Mouse (Mus musculus) kidney, postnatal 0 days (tissue): ENCODE measurements around the gene Kcna2. TPM values are rescaled to one million over a fixed set of nuclear protein-coding genes. Genes with fewer than 3 reads are reported as not detected.

Experiments used
- ATAC-seq: fragments of 200-750 bp; cut with Nextera tagmentation; replicated peaks from 2 replicates; pipeline ENCODE4 v1.8.0; 2017; ENCODE audit warnings: low read depth, moderate number of reproducible peaks, moderate TSS enrichment, moderate library complexity; ENCODE audit not compliant: low FRiP score
- DNase-seq: peaks from one replicate; pipeline ENCODE4 v3.0.0-alpha.2; 2016; ENCODE audit warnings: low spot score
- H3K27ac ChIP-seq: fragments of 300-500 bp; sonication (generic); 2 replicates; pipeline ENCODE4 v1.5.1; 2014; ENCODE audit warnings: mild to moderate bottlenecking
- H3K27me3 ChIP-seq: fragments of 300-500 bp; sonication (generic); 2 replicates; pipeline ENCODE4 v1.6.1; 2014; ENCODE audit warnings: low read length, mixed read lengths; ENCODE audit not compliant: insufficient read depth
- H3K36me3 ChIP-seq: fragments of 300-500 bp; sonication (generic); 2 replicates; pipeline ENCODE4 v1.6.1; 2014; ENCODE audit warnings: low read length, mixed read lengths; ENCODE audit not compliant: insufficient read depth
- H3K4me1 ChIP-seq: fragments of 300-500 bp; sonication (generic); replicated peaks from 2 replicates; pipeline ENCODE4 v1.6.1; 2014; ENCODE audit warnings: antibody characterized with exemption, low read length, mixed read lengths; ENCODE audit not compliant: insufficient read depth
- H3K4me2 ChIP-seq: fragments of 300-500 bp; sonication (generic); 2 replicates; pipeline ENCODE4 v1.6.1; 2014; ENCODE audit warnings: mild to moderate bottlenecking, low read length, moderate library complexity, mixed read lengths
- H3K4me3 ChIP-seq: fragments of 300-500 bp; sonication (generic); replicated peaks from 2 replicates; pipeline ENCODE4 v1.5.1; 2014; ENCODE audit warnings: low read depth, low read length
- H3K9ac ChIP-seq: fragments of 300-500 bp; sonication (generic); 2 replicates; pipeline ENCODE4 v1.6.1; 2014; ENCODE audit warnings: low read depth, low read length
- H3K9me3 ChIP-seq: fragments of 300-500 bp; sonication (generic); replicated peaks from 2 replicates; pipeline ENCODE4 v1.6.1; 2016; ENCODE audit warnings: low read length, inconsistent platforms, mixed read lengths
- CTCF ChIP-seq: IDR thresholded peaks from 2 replicates; pipeline ENCODE4 v1.5.1; 2016; ENCODE audit warnings: antibody characterized with exemption, low read depth, mild to moderate bottlenecking, moderate library complexity
- WGBS: fragments of 180-500 bp; shearing (Covaris S2); extraction: QIAGEN DNeasy Blood & Tissue Kit; methylation state at CpG from one replicate; pipeline ENCODE4 v1.1.7; 2014; 5-methylcytosine and 5-hydroxymethylcytosine counted together
- polyA plus RNA-seq: library from polyadenylated mRNA; unstranded; fragments of >200 nt; fragmentation: Nextera tagmentation; extraction: Ambion mirVana; gene quantifications from 2 replicates; pipeline ENCODE4 v1.2.1, GENCODE M21; 2015

The Kcna2 gene
- polyA plus RNA-seq, 1 experiment from 2014 or later, result 0.03 TPM

DNA sequence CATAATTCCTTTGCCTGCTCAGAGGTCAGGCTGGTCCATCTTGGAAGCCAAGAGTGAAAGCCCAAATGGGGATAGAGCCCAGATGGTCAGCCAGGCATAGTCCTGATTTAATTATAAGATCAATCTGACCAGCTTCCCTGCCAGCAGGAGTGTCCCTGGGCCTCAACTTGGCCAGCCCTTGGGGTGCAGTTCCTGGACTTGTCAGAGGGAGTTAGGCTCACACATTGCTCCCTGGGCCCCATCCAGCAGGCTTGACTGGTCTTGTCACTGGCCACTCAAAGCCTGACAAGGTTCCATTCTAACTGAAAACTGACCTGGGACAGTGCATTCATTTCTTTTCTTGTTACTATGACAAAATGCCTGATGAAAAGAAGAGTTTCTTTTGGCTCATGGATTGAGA, 21.4 kb downstream of the Kcna2 start:
- no peaks in the 10 kb centered on the region for H3K27me3 ChIP-seq
- DNase-seq (no peak), ATAC-seq (no peak)
- no peak overlapping the region for H3K4me3 ChIP-seq
- H3K36me3 ChIP-seq, result no peaks in the 10 kb centered on the region
- no peak overlapping the region for H3K9ac ChIP-seq
- no peaks in the 10 kb centered on the region for H3K4me1 ChIP-seq
- no peak overlapping the region for H3K27ac ChIP-seq
- no peak for TF ChIP-seq CTCF
- H3K9me3 ChIP-seq, result no peaks in the 10 kb centered on the region
- H3K4me2 ChIP-seq, result no peak overlapping the region

DNA sequence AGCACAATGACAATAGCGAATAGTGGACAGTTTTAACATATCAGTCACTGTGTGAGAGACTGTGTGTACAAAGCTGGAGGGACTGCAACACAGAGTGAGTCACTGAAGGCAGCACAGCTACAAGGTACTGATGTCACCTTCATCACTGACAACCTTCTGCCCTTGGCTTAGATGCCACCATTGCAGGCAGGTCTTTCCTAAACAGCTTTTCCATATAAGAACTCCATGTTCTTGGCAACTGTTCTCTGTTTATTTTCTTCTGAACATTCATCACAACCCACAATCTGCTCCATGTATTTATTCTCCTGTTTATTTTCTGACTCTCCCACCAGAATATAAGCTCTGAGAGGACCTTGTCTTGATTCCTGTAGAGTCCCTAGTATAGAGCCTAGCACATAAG, 26.7 kb downstream of the Kcna2 start:
- Histone ChIP-seq H3K9me3 (no peaks in the 10 kb centered on the region), H3K4me2 (no peak overlapping the region), H3K36me3 (no peaks in the 10 kb centered on the region), H3K27ac (no peak overlapping the region), H3K4me1 (no peaks in the 10 kb centered on the region), H3K27me3 (no peaks in the 10 kb centered on the region), H3K4me3 (no peak overlapping the region), H3K9ac (no peak overlapping the region)
- ATAC-seq (no peak), DNase-seq (no peak)
- WGBS, result 74% methylated on average over 1 of the region's 1 CpGs
- no peak for TF ChIP-seq CTCF

GRCm38 (mm10) chr3:107128421-107128820, 27.5 kb downstream of the Kcna2 start:
- WGBS, result 71% methylated on average over 3 of the region's 3 CpGs
- Histone ChIP-seq H3K9me3 (no peaks in the 10 kb centered on the region), H3K36me3 (no peaks in the 10 kb centered on the region), H3K4me1 (no peaks in the 10 kb centered on the region), H3K27me3 (no peaks in the 10 kb centered on the region), H3K9ac (no peak overlapping the region), H3K4me3 (no peak overlapping the region), H3K27ac (no peak overlapping the region), H3K4me2 (no peak overlapping the region)
- no peak for TF ChIP-seq CTCF
- DNase-seq (no peak), ATAC-seq (no peak)

DNA sequence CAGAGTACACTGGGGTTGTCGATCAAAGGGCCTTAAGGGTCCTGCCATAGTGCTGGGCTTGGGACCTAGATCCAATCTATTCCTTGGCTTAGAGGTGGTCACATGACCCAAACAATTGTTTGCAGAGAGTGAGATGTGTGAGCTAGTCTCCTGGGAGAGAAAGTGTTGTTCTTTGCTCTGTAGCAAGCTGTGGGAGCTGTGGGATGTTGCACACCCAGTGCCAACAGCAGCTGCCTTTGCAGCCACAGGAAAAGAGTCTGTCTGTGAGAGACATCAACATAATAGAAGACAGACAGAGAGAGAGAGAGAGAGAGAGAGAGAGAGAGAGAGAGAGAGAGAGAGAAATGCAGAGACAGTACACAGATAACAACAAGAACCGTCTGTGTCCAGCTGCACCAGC, 28.3 kb downstream of the Kcna2 start:
- TF ChIP-seq CTCF, result no peak
- H3K4me1 ChIP-seq, result no peaks in the 10 kb centered on the region
- ATAC-seq (no peak), DNase-seq (no peak)
- H3K27ac ChIP-seq, result no peak overlapping the region
- no peaks in the 10 kb centered on the region for H3K9me3 ChIP-seq
- 64% methylated on average over 2 of the region's 2 CpGs for WGBS
- no peaks in the 10 kb centered on the region for H3K27me3 ChIP-seq
- H3K36me3 ChIP-seq, result no peaks in the 10 kb centered on the region
- no peak overlapping the region for H3K4me3 ChIP-seq
- no peak overlapping the region for H3K4me2 ChIP-seq
- no peak overlapping the region for H3K9ac ChIP-seq

- no peak for ATAC-seq
- H3K4me2 ChIP-seq, result no peak overlapping the region
- H3K4me3 ChIP-seq, result no peak overlapping the region
- H3K27me3 ChIP-seq, result no peaks in the 10 kb centered on the region
- no peaks in the 10 kb centered on the region for H3K36me3 ChIP-seq
- no peaks in the 10 kb centered on the region for H3K4me1 ChIP-seq
- H3K9me3 ChIP-seq, result no peaks in the 10 kb centered on the region
- H3K27ac ChIP-seq, result no peak overlapping the region
- DNase-seq, result no peak
- 67% methylated on average over 4 of the region's 4 CpGs for WGBS
- H3K9ac ChIP-seq, result no peak overlapping the region
- no peak for TF ChIP-seq CTCF
These were observed 29.8 kb downstream of the Kcna2 start for GRCm38 (mm10) chr3:107130661-107131326.

GRCm38 (mm10) chr3:107131846-107132245, 30.9 kb downstream of the Kcna2 start:
- 67% methylated on average over 6 of the region's 6 CpGs for WGBS
- Histone ChIP-seq H3K9ac (no peak overlapping the region), H3K4me2 (no peak overlapping the region), H3K27ac (no peak overlapping the region), H3K9me3 (no peaks in the 10 kb centered on the region), H3K4me1 (no peaks in the 10 kb centered on the region), H3K4me3 (no peak overlapping the region), H3K27me3 (no peaks in the 10 kb centered on the region), H3K36me3 (no peaks in the 10 kb centered on the region)
- DNase-seq, result no peak
- no peak for ATAC-seq
- no peak for TF ChIP-seq CTCF

- Histone ChIP-seq H3K27me3 (no peaks in the 10 kb centered on the region), H3K4me1 (no peaks in the 10 kb centered on the region), H3K4me3 (no peak overlapping the region), H3K9me3 (no peaks in the 10 kb centered on the region), H3K4me2 (no peak overlapping the region), H3K27ac (no peak overlapping the region), H3K36me3 (no peaks in the 10 kb centered on the region), H3K9ac (no peak overlapping the region)
- 78% methylated on average over 6 of the region's 6 CpGs for WGBS
- no peak for DNase-seq
- no peak for TF ChIP-seq CTCF
- ATAC-seq, result no peak
These were observed 31.7 kb downstream of the Kcna2 start for GRCm38 (mm10) chr3:107132651-107133050.
